Mouse (Mus musculus): ENCODE measurements around the gene Ptpn22.

Gene Ptpn22

DNA sequence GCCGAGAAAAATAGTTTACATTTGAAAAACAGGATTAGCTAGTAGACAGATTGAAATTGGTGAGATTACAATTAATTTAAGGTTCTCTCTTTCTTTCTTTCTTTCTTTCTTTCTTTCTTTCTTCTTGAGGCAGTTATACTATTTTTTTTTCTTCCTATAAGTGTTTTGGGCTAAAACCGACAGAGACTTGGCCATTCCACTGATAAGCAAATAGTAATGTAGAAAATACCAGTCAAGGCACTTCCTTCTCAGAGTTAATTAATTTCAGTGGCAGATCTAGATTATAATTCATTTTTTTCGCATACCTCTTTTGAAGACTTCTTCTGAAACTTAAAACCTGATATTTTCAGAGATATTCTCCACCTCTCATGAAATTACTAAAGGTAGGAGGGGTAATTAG, 65.7 kb downstream of the Ptpn22 start:
- DNase-seq (ENCODE audit: low read depth), result no peak

DNA sequence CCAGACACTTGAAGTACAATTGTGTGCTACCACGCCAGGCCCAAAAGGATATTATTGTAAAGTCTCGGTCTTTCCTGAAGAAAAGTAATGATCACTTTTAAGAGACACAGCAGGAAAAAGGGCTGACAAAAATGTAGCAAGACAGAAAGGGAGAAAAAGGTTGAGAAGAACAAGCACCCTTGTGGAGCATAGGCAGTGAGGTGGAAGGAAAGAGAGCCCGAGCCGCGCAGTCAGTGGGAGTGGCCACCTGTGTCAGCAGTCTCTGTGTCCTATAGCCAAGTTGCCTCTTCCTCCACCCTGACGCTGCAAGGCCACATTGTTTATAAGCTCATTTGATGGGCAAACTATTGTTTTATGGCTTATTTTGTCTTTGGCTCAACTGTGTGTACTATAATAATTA, 67.9 kb downstream of the Ptpn22 start:
- DNase-seq (ENCODE audit: low read depth), result no peak

GRCm38 (mm10) chr3:103944794-103945562, 85.4 kb downstream of the Ptpn22 start:
- no peak for DNase-seq (ENCODE audit: low read depth)

GRCm38 (mm10) chr3:103948666-103949065, 89.1 kb downstream of the Ptpn22 start:
- DNase-seq (ENCODE audit: low read depth), result no peak

DNA sequence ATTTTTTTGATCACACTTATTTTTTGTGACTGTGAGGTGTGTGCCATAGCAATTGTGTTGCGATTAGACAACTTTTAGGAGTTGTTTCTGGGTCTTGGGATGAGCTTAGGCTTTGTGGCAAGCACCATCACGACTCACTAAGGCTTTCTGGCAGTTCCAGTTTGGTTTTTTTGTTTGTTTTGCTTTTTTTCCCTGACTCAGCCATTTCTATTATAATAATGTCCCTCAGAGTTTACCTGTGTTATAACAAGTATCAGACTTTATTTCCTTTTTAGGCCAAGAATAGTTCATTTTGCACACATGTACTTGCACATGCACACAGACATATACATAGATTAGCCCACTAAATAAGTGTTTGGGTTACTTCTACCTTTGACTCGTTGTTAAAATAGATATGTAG, 101.0 kb downstream of the Ptpn22 start:
- no peak for DNase-seq (ENCODE audit: low read depth)
